Mouse (Mus musculus) forebrain, postnatal 0 days (tissue): Measurements from ENCODE around the gene Cxcl13. TPM values are rescaled to one million over a fixed set of nuclear protein-coding genes. Genes with fewer than 3 reads are reported as not detected.

ENCODE experiments used
- ATAC-seq: fragments of 200-750 bp; cut with Nextera tagmentation; 2 replicates; pipeline ENCODE4 v1.8.0; 2017; ENCODE audit warnings: mild to moderate bottlenecking, moderate library complexity
- DNase-seq: peaks from one replicate; pipeline ENCODE4 v3.0.0-alpha.2; 2015
- H3K27ac ChIP-seq: fragments of 300-500 bp; sonication (generic); 2 replicates; pipeline ENCODE4 v1.5.1; 2014; ENCODE audit warnings: low read depth, mild to moderate bottlenecking, antibody characterized with exemption, low read length, moderate library complexity, mixed read lengths
- H3K27me3 ChIP-seq: fragments of 300-500 bp; sonication (generic); 2 replicates; pipeline ENCODE4 v1.6.1; 2014; ENCODE audit warnings: mild to moderate bottlenecking, low read length, mixed read lengths; ENCODE audit not compliant: insufficient read depth
- H3K36me3 ChIP-seq: fragments of 300-500 bp; sonication (generic); 2 replicates; pipeline ENCODE4 v1.6.1; 2014; ENCODE audit warnings: mild to moderate bottlenecking, moderate library complexity; ENCODE audit not compliant: insufficient read depth
- H3K4me1 ChIP-seq: fragments of 300-500 bp; sonication (generic); 2 replicates; pipeline ENCODE4 v1.6.1; 2014; ENCODE audit warnings: antibody characterized with exemption; ENCODE audit not compliant: insufficient read depth
- H3K4me2 ChIP-seq: fragments of 300-500 bp; sonication (generic); 2 replicates; pipeline ENCODE4 v1.6.1; 2014; ENCODE audit warnings: low read depth, mild to moderate bottlenecking, moderate library complexity
- H3K4me3 ChIP-seq: fragments of 300-500 bp; sonication (generic); 2 replicates; pipeline ENCODE4 v1.5.1; 2014; ENCODE audit warnings: low read depth, low read length, mixed read lengths
- H3K9ac ChIP-seq: fragments of 300-500 bp; sonication (generic); 2 replicates; pipeline ENCODE4 v1.6.1; 2014; ENCODE audit warnings: mild to moderate bottlenecking
- H3K9me3 ChIP-seq: fragments of 300-500 bp; sonication (generic); 2 replicates; pipeline ENCODE4 v1.6.1; 2016; ENCODE audit warnings: low read length
- CTCF ChIP-seq: sonication (generic); IDR thresholded peaks from 2 replicates; pipeline ENCODE4 v1.5.1; 2016; ENCODE audit warnings: antibody characterized with exemption, control low read depth, low read depth
- WGBS: fragments of 180-500 bp; shearing (Covaris S2); extraction: QIAGEN DNeasy Blood & Tissue Kit; methylation state at CpG from one replicate; pipeline ENCODE4 v1.1.7; 2014; 5-methylcytosine and 5-hydroxymethylcytosine counted together
- polyA plus RNA-seq: library from polyadenylated mRNA; unstranded; fragments of >200 nt; fragmentation: Nextera tagmentation; extraction: Ambion mirVana; gene quantifications from 2 replicates; pipeline ENCODE4 v1.2.1, GENCODE M21; 2015
- total RNA-seq: library from RNA; depleted of rRNA; stranded (reverse); fragments of >200 nt; gene quantifications from 2 replicates; pipeline ENCODE4 v1.2.3, GENCODE M21; 2014

Cxcl13 gene
- total and polyA plus RNA-seq, 2 experiments from 2014 or later, result 0.22 TPM; not detected in 1

DNA sequence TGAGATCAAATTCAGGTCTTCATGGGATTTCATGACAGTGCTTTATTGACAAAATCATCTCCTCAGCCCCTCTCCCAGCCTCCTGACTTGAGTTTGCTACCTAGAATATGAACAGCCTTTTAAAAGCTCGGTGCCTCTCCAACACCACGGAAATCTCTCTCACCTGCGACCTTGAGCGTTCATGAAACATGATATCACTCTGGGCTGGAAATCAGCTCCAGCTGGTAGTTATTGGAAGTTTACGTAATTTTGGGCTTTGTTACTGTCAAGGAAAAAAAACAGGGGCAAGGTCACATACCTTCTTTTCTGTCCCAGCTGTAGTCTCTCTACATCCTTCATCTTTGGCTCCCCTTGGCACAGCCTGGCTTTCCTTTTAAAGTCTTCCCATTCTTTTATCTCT, 20.7 kb upstream of the Cxcl13 start:
- no peak for TF ChIP-seq CTCF
- no peak overlapping the region for H3K27ac ChIP-seq
- H3K9ac ChIP-seq, result no peak overlapping the region
- H3K36me3 ChIP-seq, result no peaks in the 10 kb centered on the region
- no peaks in the 10 kb centered on the region for H3K4me1 ChIP-seq
- WGBS, result 84% methylated on average over 5 of the region's 5 CpGs
- no peak overlapping the region for H3K4me2 ChIP-seq
- no peak overlapping the region for H3K4me3 ChIP-seq
- no peak for ATAC-seq
- no peaks in the 10 kb centered on the region for H3K9me3 ChIP-seq
- no peak for DNase-seq
- H3K27me3 ChIP-seq, result no peaks in the 10 kb centered on the region

DNA sequence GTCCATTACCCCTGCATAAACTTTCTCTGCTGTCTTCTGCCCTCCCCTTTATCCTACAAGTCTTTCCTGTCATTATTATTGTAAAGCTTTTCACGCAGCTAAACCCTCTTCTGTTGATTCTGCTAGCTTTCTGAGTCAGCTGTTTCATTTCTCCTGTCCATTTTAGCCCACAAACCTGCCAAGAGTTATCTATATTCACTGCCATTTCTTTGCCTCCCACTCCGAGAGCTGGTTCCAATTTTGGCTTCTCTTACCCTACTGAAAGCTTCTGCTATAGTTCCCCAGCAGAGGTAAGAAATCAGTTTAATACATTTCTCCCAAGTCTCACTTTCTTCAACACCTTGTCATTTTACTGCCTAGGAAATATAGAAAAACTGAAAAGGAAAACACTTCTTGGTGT, 19.6 kb upstream of the Cxcl13 start:
- no peak overlapping the region for H3K9ac ChIP-seq
- H3K4me1 ChIP-seq, result no peaks in the 10 kb centered on the region
- no peaks in the 10 kb centered on the region for H3K36me3 ChIP-seq
- H3K9me3 ChIP-seq, result no peaks in the 10 kb centered on the region
- H3K27ac ChIP-seq, result no peak overlapping the region
- no peak for TF ChIP-seq CTCF
- ATAC-seq (no peak), DNase-seq (no peak)
- 63% methylated on average over 2 of the region's 2 CpGs for WGBS
- H3K4me3 ChIP-seq, result no peak overlapping the region
- no peak overlapping the region for H3K4me2 ChIP-seq
- no peaks in the 10 kb centered on the region for H3K27me3 ChIP-seq

DNA sequence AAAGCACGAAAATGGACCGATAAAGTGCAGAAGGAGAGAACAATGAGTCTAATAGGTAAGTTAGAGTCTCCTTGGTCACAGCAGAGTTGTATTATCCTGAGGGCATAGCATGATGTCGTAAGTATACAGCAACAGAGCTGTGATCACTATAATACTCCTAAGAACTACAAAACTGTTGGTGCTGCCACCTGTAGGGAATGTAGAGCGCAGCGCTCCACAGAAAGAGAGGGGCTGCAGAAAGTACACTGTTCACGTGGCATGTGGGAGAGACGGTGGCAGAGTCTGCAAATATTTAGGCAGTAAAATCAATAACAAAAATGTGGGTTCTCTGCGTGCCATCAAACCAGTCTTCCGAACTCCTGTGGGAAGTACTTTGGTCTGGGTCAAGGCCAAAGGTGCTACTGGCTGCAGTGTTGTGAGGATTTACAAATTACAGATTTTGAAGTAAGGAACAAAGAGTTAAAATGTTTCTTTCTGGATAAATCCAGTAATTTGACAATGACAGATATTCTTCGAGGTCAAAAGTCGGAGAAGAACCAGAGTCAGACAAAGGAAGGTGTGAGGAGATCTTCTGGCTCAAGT, 18.6 kb upstream of the Cxcl13 start:
- Histone ChIP-seq H3K9me3 (no peaks in the 10 kb centered on the region), H3K4me1 (no peaks in the 10 kb centered on the region), H3K9ac (no peak overlapping the region), H3K27ac (no peak overlapping the region), H3K27me3 (no peaks in the 10 kb centered on the region), H3K4me2 (no peak overlapping the region), H3K36me3 (no peaks in the 10 kb centered on the region), H3K4me3 (no peak overlapping the region)
- 83% methylated on average over 11 of the region's 11 CpGs for WGBS
- TF ChIP-seq CTCF, result 0 out of 2 replicates have a peak, but pooled peaks have one; percentile 15
- DNase-seq (no peak), ATAC-seq (no peak)

DNA sequence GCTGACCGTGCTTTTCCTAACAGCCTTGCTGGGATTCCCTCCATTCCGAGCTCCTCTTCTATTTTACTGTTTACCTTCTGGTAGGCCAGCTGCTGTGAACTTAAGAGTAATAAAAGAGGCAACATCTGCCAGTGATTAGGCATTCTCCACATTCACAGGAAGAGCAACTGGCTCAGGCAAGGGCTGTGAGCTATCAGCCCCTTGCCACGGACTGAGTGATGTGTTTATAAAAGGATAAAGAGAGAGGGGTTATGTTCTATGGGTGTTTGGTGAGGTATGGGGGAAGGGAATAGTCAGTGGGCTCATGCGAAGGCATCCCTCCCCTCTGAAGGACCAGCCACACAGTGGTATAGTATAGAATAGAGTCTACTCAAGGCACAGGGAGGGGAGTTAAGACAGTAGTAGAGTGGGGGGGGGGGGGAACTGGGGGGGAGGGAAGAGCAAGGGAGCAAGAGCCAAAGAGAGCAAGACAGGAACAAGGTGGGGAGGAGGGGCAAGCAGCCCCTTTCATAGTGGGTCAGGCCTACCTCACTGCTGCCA, 16.0 kb upstream of the Cxcl13 start:
- no peaks in the 10 kb centered on the region for H3K36me3 ChIP-seq
- no peak for TF ChIP-seq CTCF
- WGBS, result 68% methylated on average over 4 of the region's 4 CpGs
- no peak overlapping the region for H3K4me2 ChIP-seq
- no peak overlapping the region for H3K4me3 ChIP-seq
- no peaks in the 10 kb centered on the region for H3K9me3 ChIP-seq
- H3K9ac ChIP-seq, result no peak overlapping the region
- DNase-seq (no peak), ATAC-seq (no peak)
- no peaks in the 10 kb centered on the region for H3K4me1 ChIP-seq
- no peak overlapping the region for H3K27ac ChIP-seq
- H3K27me3 ChIP-seq, result no peaks in the 10 kb centered on the region

DNA sequence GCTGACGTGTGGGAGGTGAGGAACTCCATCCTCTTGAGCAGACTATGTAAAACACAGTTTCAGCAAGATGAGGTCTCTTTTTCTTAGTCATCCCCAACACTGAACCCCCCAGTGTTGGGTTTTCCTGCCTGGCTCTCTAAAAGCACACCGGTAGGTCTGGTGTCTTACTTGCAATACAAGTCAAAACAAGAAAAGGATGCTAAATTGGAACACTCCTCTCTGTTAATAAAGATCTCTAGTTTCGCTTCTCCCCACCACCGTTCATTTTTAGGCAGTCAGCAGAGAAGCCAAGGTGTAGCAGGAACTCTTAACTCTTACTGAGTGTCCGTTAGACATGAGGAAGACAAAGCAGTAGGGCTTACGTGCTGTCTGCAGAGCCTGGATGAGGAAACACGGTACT, 15.2 kb upstream of the Cxcl13 start:
- DNase-seq (no peak), ATAC-seq (no peak)
- Histone ChIP-seq H3K4me3 (no peak overlapping the region), H3K27ac (no peak overlapping the region), H3K36me3 (no peaks in the 10 kb centered on the region), H3K27me3 (no peaks in the 10 kb centered on the region), H3K9me3 (no peaks in the 10 kb centered on the region), H3K4me1 (no peaks in the 10 kb centered on the region), H3K9ac (no peak overlapping the region), H3K4me2 (no peak overlapping the region)
- no peak for TF ChIP-seq CTCF
- WGBS, result 75% methylated on average over 7 of the region's 7 CpGs

DNA sequence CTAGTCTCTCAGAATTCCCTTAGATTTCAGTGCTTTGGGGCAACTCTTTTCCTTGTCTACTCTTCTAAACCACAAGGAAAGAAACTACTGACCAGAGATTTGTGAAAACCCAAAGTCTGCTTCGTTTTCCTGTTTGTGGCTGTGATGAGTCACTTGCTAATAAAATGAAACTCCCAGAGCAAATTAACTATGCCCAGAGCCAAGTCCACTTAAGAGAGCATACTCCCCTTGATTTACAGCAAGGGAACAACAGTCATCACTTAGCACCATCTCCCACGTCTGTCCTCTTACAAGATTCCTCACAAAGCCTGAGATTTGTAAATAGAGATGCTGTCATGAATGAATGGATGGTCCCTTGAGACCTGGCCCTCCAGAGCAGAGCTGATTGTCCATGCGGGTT, 11.6 kb upstream of the Cxcl13 start:
- H3K27me3 ChIP-seq, result no peaks in the 10 kb centered on the region
- ATAC-seq (no peak), DNase-seq (no peak)
- H3K9ac ChIP-seq, result no peak overlapping the region
- no peaks in the 10 kb centered on the region for H3K4me1 ChIP-seq
- H3K4me3 ChIP-seq, result no peak overlapping the region
- H3K4me2 ChIP-seq, result no peak overlapping the region
- H3K9me3 ChIP-seq, result no peaks in the 10 kb centered on the region
- 58% methylated on average over 3 of the region's 3 CpGs for WGBS
- H3K36me3 ChIP-seq, result no peaks in the 10 kb centered on the region
- no peak for TF ChIP-seq CTCF
- H3K27ac ChIP-seq, result no peak overlapping the region

DNA sequence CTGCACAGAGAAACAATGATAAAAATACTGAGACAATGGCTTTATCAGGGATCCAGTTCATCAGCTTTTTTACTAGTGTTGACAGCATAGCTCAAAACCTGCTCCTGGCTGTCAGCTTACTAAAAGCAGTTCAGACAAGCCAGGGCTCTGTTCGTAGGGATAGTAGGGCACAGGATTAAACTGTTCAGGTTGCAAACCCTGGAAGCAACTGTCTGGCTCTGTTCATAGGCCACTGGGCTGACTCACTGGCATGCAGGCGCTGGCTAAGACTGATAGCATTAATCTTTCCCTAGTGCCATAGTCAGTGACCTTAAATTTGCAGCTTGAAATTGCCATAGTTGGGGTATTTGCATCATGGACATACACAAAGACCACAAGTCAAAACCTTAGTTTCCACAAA, 10.4 kb upstream of the Cxcl13 start:
- Histone ChIP-seq H3K4me2 (no peak overlapping the region), H3K4me3 (no peak overlapping the region), H3K27me3 (no peaks in the 10 kb centered on the region), H3K27ac (no peak overlapping the region), H3K9ac (no peak overlapping the region), H3K36me3 (no peaks in the 10 kb centered on the region), H3K4me1 (no peaks in the 10 kb centered on the region), H3K9me3 (no peaks in the 10 kb centered on the region)
- ATAC-seq (no peak), DNase-seq (no peak)
- 70% methylated on average over 2 of the region's 2 CpGs for WGBS
- no peak for TF ChIP-seq CTCF
